Mouse (Mus musculus): Measurements from ENCODE around the gene Tpcn2. TPM values are rescaled to one million over a fixed set of nuclear protein-coding genes. Genes with fewer than 3 reads are reported as not detected.

The Tpcn2 gene
- polyA plus RNA-seq, 1 experiment from 2014 or later: 2.3 TPM

DNA sequence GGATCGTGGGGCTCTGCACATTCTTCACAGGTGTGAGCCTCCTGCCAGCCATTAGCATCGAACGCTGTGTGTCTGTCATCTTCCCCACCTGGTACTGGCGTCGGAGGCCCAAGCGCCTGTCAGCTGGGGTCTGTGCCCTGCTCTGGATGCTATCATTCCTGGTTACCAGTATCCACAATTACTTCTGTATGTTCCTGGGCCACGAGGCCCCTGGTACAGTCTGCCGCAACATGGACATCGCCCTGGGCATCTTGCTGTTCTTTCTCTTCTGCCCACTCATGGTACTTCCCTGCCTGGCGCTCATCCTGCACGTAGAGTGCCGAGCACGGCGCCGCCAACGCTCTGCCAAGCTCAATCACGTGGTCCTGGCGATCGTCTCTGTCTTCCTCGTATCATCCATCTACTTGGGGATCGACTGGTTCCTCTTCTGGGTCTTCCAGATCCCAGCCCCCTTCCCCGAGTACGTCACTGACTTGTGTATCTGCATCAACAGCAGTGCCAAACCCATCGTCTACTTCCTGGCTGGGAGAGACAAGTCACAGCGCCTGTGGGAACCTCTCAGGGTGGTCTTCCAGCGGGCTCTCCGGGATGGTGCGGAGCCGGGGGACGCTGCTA, 24.4 kb upstream of the Tpcn2 start:
- 64% methylated on average over 30 of the region's 30 CpGs for WGBS (ENCODE audit: insufficient replicate concordance)
- H3K4me1 ChIP-seq (ENCODE audit: insufficient read depth): no peaks in the 10 kb centered on the region
- H3K4me3 ChIP-seq (ENCODE audit: low read depth, low read length): no peak overlapping the region
- ATAC-seq (no peak), DNase-seq (no peak)
- H3K4me2 ChIP-seq (ENCODE audit: low read depth, low read length): no peak overlapping the region
- H3K9ac ChIP-seq (replicated peaks): no peak overlapping the region
- no peak for TF ChIP-seq CTCF (IDR thresholded peaks at IDR 0.05; ENCODE audit: low read depth)
- TF ChIP-seq EP300 (IDR thresholded peaks at IDR 0.05; ENCODE audit: low read depth): no peak
- H3K27me3 ChIP-seq (ENCODE audit: insufficient read depth, low read length): no peaks in the 10 kb centered on the region
- no peaks in the 10 kb centered on the region for H3K9me3 ChIP-seq (ENCODE audit: low read length)
- no peaks in the 10 kb centered on the region for H3K36me3 ChIP-seq (replicated peaks; ENCODE audit: insufficient read depth, low read length)
- no peak overlapping the region for H3K27ac ChIP-seq (ENCODE audit: low read depth)

DNA sequence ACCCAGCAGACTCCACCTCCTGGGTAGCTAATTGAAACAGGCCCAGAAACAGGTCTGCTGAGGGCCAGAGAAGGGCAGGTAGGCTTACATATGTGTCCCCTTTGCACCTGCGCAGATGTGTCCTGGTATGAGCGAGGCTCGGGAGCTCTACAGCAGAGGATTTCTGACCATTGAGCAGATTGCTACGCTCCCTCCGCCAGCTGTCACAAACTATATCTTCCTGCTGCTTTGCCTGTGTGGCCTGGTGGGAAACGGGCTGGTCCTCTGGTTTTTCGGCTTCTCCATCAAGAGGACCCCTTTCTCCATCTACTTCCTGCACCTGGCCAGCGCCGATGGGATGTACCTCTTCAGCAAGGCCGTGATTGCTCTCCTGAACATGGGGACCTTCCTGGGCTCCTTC, 23.8 kb upstream of the Tpcn2 start:
- H3K4me1 ChIP-seq (ENCODE audit: insufficient read depth): peaks cover under 1% of the 10 kb centered on the region; the same call in 1 of the 2 replicates
- H3K27me3 ChIP-seq (ENCODE audit: insufficient read depth, low read length): no peaks in the 10 kb centered on the region
- H3K9ac ChIP-seq (replicated peaks): no peak overlapping the region
- no peak overlapping the region for H3K4me3 ChIP-seq (ENCODE audit: low read depth, low read length)
- 83% methylated on average over 10 of the region's 10 CpGs for WGBS (ENCODE audit: insufficient replicate concordance)
- DNase-seq (no peak), ATAC-seq (no peak)
- H3K36me3 ChIP-seq (replicated peaks; ENCODE audit: insufficient read depth, low read length): no peaks in the 10 kb centered on the region
- no peaks in the 10 kb centered on the region for H3K9me3 ChIP-seq (ENCODE audit: low read length)
- no peak overlapping the region for H3K27ac ChIP-seq (ENCODE audit: low read depth)
- H3K4me2 ChIP-seq (ENCODE audit: low read depth, low read length): no peak overlapping the region
- TF ChIP-seq CTCF (IDR thresholded peaks at IDR 0.05; ENCODE audit: low read depth): no peak
- TF ChIP-seq EP300 (IDR thresholded peaks at IDR 0.05; ENCODE audit: low read depth): no peak

DNA sequence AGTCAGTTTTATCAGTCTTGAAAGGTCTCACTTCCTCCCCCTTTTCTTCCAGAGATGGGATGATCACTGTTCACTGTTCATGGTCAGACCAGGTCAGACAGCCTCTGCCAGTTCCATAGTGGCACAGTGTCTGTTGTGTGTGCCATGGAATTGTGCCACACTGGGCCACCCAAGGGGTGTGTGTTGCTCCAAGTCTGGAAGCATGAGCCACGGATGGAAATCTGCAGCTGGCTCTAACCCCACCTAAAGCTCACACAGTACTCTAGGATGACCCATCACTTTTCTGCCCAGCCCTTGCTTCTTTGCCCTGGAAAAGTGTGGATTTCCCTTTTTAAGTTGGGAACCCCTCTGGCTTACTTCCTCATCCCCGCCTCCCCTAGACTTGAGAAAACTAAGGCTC, 20.3 kb upstream of the Tpcn2 start:
- DNase-seq (no peak), ATAC-seq (no peak)
- no peak overlapping the region for H3K4me2 ChIP-seq (ENCODE audit: low read depth, low read length)
- no peak overlapping the region for H3K4me3 ChIP-seq (ENCODE audit: low read depth, low read length)
- no peaks in the 10 kb centered on the region for H3K27me3 ChIP-seq (ENCODE audit: insufficient read depth, low read length)
- H3K9me3 ChIP-seq (ENCODE audit: low read length): no peaks in the 10 kb centered on the region
- H3K9ac ChIP-seq (replicated peaks): no peak overlapping the region
- WGBS (ENCODE audit: insufficient replicate concordance): 73% methylated on average over 2 of the region's 2 CpGs
- no peaks in the 10 kb centered on the region for H3K36me3 ChIP-seq (replicated peaks; ENCODE audit: insufficient read depth, low read length)
- H3K4me1 ChIP-seq (ENCODE audit: insufficient read depth): peaks cover 4% of the 10 kb centered on the region; the same call in 1 of the 2 replicates
- no peak for TF ChIP-seq EP300 (IDR thresholded peaks at IDR 0.05; ENCODE audit: low read depth)
- TF ChIP-seq CTCF (IDR thresholded peaks at IDR 0.05; ENCODE audit: low read depth): no peak
- no peak overlapping the region for H3K27ac ChIP-seq (ENCODE audit: low read depth)

DNA sequence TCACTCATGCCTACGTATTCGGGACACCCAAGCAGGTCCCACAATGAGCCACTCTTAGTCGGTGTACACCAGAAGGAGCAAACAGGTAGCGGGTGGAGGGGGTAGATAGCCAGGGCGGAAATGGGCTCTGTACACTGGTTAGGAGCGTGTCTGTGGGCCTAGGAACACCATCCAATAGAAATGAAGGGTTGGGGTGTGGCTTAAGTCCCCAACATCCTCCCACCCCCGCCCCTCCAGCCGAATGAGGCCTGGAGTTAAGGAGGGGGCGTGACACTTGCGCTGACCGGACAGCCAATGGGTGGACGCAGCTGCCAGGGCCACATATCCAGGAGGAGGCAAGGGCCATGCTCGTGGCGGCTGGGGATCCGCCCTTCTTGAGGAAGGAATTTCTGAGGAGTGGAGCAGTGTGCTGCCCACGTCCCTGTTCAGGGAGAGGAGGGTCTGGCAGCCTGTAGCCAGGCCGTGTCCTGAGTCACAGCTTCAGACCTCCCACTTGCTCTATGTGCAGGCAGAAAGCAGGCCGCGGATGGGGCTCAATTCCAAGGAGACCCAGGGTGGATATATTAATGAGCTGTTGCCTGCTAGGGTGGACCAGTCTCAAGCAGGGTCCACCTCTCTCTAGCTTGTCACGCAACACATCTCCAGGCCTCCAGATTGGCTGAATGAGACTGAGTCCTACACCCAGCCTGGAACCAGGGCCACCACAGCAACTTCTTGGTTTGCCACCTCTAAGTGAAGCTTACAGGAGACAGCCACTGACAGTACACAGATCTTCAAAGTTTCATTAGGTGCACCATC, 18.9 kb upstream of the Tpcn2 start:
- H3K4me3 ChIP-seq (ENCODE audit: low read depth, low read length): no peak overlapping the region
- peak overlapping the region; percentile 15; the same call in 1 of the 2 replicates for H3K4me2 ChIP-seq (ENCODE audit: low read depth, low read length)
- ATAC-seq: peak; percentile 74
- H3K9ac ChIP-seq (replicated peaks): no peak overlapping the region
- H3K27ac ChIP-seq (ENCODE audit: low read depth): no peak overlapping the region
- peaks cover 4% of the 10 kb centered on the region; the same call in 1 of the 2 replicates for H3K4me1 ChIP-seq (ENCODE audit: insufficient read depth)
- no peaks in the 10 kb centered on the region for H3K36me3 ChIP-seq (replicated peaks; ENCODE audit: insufficient read depth, low read length)
- no peaks in the 10 kb centered on the region for H3K9me3 ChIP-seq (ENCODE audit: low read length)
- H3K27me3 ChIP-seq (ENCODE audit: insufficient read depth, low read length): no peaks in the 10 kb centered on the region
- TF ChIP-seq EP300 (IDR thresholded peaks at IDR 0.05; ENCODE audit: low read depth): no peak
- TF ChIP-seq CTCF (IDR thresholded peaks at IDR 0.05; ENCODE audit: low read depth): no peak
- WGBS (ENCODE audit: insufficient replicate concordance): 17% methylated on average over 20 of the region's 20 CpGs
- DNase-seq: peak; percentile 46

DNA sequence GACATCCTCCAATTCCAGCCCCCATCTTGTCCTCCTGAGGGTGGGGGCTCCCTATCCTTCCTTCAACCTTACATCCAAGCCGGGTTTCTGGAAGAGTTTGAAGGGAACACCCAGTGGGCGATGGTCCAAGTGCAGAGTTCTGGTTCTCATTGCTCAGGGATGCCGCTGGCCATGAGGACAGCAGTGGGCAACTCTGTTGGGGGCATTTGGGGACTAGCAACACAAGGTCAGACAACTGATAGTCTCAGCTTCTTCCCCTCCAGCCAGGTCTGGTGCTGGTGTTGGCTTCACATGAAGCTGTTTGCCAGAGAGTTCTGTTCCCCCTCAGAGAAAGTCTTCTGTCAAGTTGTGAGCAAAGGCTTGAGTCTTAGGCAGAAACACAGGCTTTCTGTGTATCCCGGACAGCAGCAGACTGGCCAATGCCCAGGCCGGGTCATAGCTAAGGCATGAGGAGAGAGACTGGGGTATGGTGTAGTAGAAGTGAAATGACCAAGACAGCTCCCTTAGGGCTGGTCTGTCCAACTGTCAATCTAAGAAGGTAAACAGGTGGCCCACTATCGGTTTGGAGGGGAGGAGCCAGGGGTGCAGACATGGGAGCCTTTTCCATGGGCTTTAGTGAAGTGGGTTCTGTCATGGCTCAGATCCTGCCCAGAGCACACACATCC, 17.7 kb upstream of the Tpcn2 start:
- Histone ChIP-seq H3K4me3 (ENCODE audit: low read depth, low read length) (no peak overlapping the region), H3K27ac (ENCODE audit: low read depth) (no peak overlapping the region)
- 65% methylated on average over 6 of the region's 6 CpGs for WGBS (ENCODE audit: insufficient replicate concordance)

DNA sequence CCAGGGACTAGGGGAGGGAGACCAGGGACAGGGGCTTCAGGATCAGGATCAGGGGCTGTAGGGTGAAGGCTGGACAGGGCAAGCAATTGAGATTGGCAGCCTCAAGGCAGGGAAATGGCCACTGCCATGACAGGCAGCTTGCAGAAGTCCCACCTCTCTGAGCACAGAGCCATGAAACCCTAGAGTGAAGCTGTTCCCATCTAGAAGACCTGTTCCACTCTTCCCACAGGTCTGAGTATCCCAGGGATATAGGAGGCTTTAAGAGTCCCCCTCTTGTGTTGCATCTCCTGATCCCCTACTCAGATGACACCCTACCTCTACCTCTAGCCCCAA, 17.2 kb upstream of the Tpcn2 start:
- no peaks in the 10 kb centered on the region for H3K27me3 ChIP-seq (ENCODE audit: insufficient read depth, low read length)
- H3K9me3 ChIP-seq (ENCODE audit: low read length): no peaks in the 10 kb centered on the region
- peaks cover 4% of the 10 kb centered on the region; the same call in 1 of the 2 replicates for H3K4me1 ChIP-seq (ENCODE audit: insufficient read depth)
- H3K36me3 ChIP-seq (replicated peaks; ENCODE audit: insufficient read depth, low read length): no peaks in the 10 kb centered on the region
- no peak overlapping the region for H3K4me2 ChIP-seq (ENCODE audit: low read depth, low read length)
- TF ChIP-seq EP300 (IDR thresholded peaks at IDR 0.05; ENCODE audit: low read depth) (no peak), CTCF (IDR thresholded peaks at IDR 0.05; ENCODE audit: low read depth) (no peak)
- H3K4me3 ChIP-seq (ENCODE audit: low read depth, low read length): no peak overlapping the region
- DNase-seq (no peak), ATAC-seq (no peak)
- H3K27ac ChIP-seq (ENCODE audit: low read depth): no peak overlapping the region
- H3K9ac ChIP-seq (replicated peaks): no peak overlapping the region

More for the DNA sequence above, 17.7 kb upstream of the Tpcn2 start:
- TF ChIP-seq EP300 (IDR thresholded peaks at IDR 0.05; ENCODE audit: low read depth) (no peak), CTCF (IDR thresholded peaks at IDR 0.05; ENCODE audit: low read depth) (no peak)
- ATAC-seq (no peak), DNase-seq (no peak)
- Histone ChIP-seq H3K4me2 (ENCODE audit: low read depth, low read length) (no peak overlapping the region), H3K36me3 (replicated peaks; ENCODE audit: insufficient read depth, low read length) (no peaks in the 10 kb centered on the region), H3K27me3 (ENCODE audit: insufficient read depth, low read length) (no peaks in the 10 kb centered on the region), H3K9ac (replicated peaks) (no peak overlapping the region), H3K4me1 (ENCODE audit: insufficient read depth) (peaks cover 4% of the 10 kb centered on the region; the same call in 1 of the 2 replicates), H3K9me3 (ENCODE audit: low read length) (no peaks in the 10 kb centered on the region)

Data from liver, postnatal 0 days (tissue).